Mouse (Mus musculus) limb, embryonic 14.5 days (tissue): Measurements from ENCODE around the gene Aox1. TPM values are rescaled to one million over a fixed set of nuclear protein-coding genes. Genes with fewer than 3 reads are reported as not detected.

ENCODE experiments used
- ATAC-seq: fragments of 200-750 bp; cut with Nextera tagmentation; 2 replicates; pipeline ENCODE4 v1.8.0; 2017; ENCODE audit warnings: low read depth, moderate number of reproducible peaks, moderate TSS enrichment; ENCODE audit not compliant: low FRiP score
- DNase-seq: peaks from one replicate; pipeline ENCODE4 v3.0.0-alpha.2; 2015; ENCODE audit warnings: low spot score
- H3K27ac ChIP-seq: fragments of 300-500 bp; sonication (generic); replicated peaks from 2 replicates; pipeline ENCODE4 v1.5.1; 2014; ENCODE audit warnings: low read depth, mild to moderate bottlenecking, low read length, moderate library complexity, mixed read lengths
- H3K27me3 ChIP-seq: fragments of 300-500 bp; sonication (generic); 2 replicates; pipeline ENCODE4 v1.6.1; 2014; ENCODE audit warnings: low read length, mixed read lengths; ENCODE audit not compliant: control insufficient read depth, insufficient read depth
- H3K36me3 ChIP-seq: fragments of 300-500 bp; sonication (generic); 2 replicates; pipeline ENCODE4 v1.6.1; 2014; ENCODE audit warnings: mild to moderate bottlenecking, low read length, moderate library complexity, mixed read lengths; ENCODE audit not compliant: control insufficient read depth, insufficient read depth
- H3K4me1 ChIP-seq: fragments of 300-500 bp; sonication (generic); 2 replicates; pipeline ENCODE4 v1.6.1; 2014; ENCODE audit warnings: antibody characterized with exemption, low read length, mixed read lengths; ENCODE audit not compliant: control insufficient read depth, insufficient read depth
- H3K4me2 ChIP-seq: fragments of 300-500 bp; sonication (generic); replicated peaks from 2 replicates; pipeline ENCODE4 v1.6.1; 2014; ENCODE audit warnings: low read depth, mild to moderate bottlenecking, low read length, moderate library complexity; ENCODE audit not compliant: severe bottlenecking
- H3K4me3 ChIP-seq: fragments of 300-500 bp; sonication (generic); replicated peaks from 2 replicates; pipeline ENCODE4 v1.5.1; 2014; ENCODE audit warnings: low read length
- H3K9ac ChIP-seq: fragments of 300-500 bp; sonication (generic); 2 replicates; pipeline ENCODE4 v1.6.1; 2014; ENCODE audit warnings: mild to moderate bottlenecking, low read depth, low read length, moderate library complexity; ENCODE audit not compliant: severe bottlenecking
- H3K9me3 ChIP-seq: fragments of 300-500 bp; sonication (generic); 2 replicates; pipeline ENCODE4 v1.6.1; 2016; ENCODE audit warnings: low read length; ENCODE audit not compliant: control insufficient read depth
- POLR2A ChIP-seq: fragments of 200-500 bp; IDR thresholded peaks from 2 replicates; pipeline ENCODE4 v1.8.0; 2012; ENCODE audit warnings: inconsistent platforms, mild to moderate bottlenecking, moderate library complexity, borderline replicate concordance; ENCODE audit not compliant: insufficient read depth, insufficient read length; ENCODE audit errors: extremely low read depth
- WGBS: fragments of 180-500 bp; shearing (Covaris S2); extraction: QIAGEN DNeasy Blood & Tissue Kit; methylation state at CpG from one replicate; pipeline ENCODE4 v1.1.7; 2014; 5-methylcytosine and 5-hydroxymethylcytosine counted together
- polyA plus RNA-seq, 2 experiments: library from polyadenylated mRNA; depleted of rRNA in 1 of 2; stranded (reverse) in 1 of 2; unstranded in 1 of 2; fragments of >200 nt; fragmentation: Nextera tagmentation in 1 of 2; extraction: Ambion mirVana in 1 of 2; gene quantifications; 2 replicates each; pipeline versions ENCODE4 v1.2.1 to v1.2.3; 2012 to 2014

Gene Aox1
- polyA plus RNA-seq, 2 experiments: 0.80 to 0.98 TPM

DNA sequence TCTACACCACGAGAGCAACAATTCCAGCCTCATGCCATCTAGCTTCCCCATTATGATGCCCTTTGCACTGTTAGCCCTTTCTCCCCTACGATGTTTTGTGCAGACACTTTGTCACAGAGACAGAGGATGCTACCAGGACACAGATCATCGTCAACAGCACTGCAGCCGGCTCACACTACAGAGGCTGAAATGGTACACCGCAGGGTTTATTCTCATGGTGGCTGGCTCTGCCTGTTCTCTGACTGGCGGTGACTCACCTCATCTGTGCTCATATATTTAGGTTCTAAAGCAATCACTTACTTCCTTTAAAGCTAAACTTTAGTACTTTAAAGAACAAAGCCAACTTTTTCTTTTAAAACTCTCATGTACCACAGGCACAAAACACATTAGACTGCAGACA is 118.0 kb downstream of the Aox1 start:
- Histone ChIP-seq H3K4me1 (no peaks in the 10 kb centered on the region), H3K9ac (no peak overlapping the region), H3K27ac (no peak overlapping the region), H3K9me3 (no peaks in the 10 kb centered on the region), H3K4me3 (no peak overlapping the region), H3K27me3 (no peaks in the 10 kb centered on the region), H3K4me2 (no peak overlapping the region), H3K36me3 (no peaks in the 10 kb centered on the region)
- no peak for TF ChIP-seq POLR2A
- ATAC-seq (no peak), DNase-seq (no peak)
- WGBS: 60% methylated on average over 6 of the region's 6 CpGs

DNA sequence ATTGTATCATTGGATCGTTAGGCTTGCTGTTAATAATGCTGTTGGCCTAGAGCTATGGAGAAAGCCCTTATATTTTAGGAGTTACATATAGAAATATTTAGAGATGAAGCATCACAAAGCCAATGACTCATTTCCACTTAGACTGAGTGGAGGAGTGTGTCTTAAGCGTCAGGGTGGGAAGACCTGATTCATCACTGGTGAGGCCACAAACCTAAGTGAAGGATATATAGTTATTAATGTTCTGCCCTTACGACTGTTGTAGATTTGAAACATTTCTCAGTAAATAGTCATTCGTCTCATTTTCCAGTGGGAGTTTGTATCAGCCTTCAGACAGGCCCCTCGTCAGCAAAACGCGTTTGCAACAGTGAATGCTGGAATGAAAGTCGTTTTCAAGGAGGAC is 122.5 kb downstream of the Aox1 start:
- no peak for ATAC-seq
- Histone ChIP-seq H3K27ac (no peak overlapping the region), H3K36me3 (no peaks in the 10 kb centered on the region), H3K4me2 (no peak overlapping the region), H3K27me3 (no peaks in the 10 kb centered on the region), H3K4me3 (no peak overlapping the region), H3K9ac (no peak overlapping the region), H3K4me1 (no peaks in the 10 kb centered on the region), H3K9me3 (no peaks in the 10 kb centered on the region)
- no peak for TF ChIP-seq POLR2A
- WGBS: 82% methylated on average over 8 of the region's 8 CpGs
- no peak for DNase-seq

Other genes starting within 250 kb of the Aox1 start
- 11.1 and 13.2 TPM in 2 replicates for gene Sgo2a, start 34.0 kb upstream of the Aox1 start, polyA plus RNA-seq (2012; rRNA removed)
- gene Sgo2a, start 34.0 kb upstream of the Aox1 start, polyA plus RNA-seq (2014; fragmentation: Nextera tagmentation; extraction: Ambion mirVana): 16.4 and 18.0 TPM in 2 replicates
- gene Kctd18, start 11.0 kb upstream of the Aox1 start, polyA plus RNA-seq (2012; rRNA removed): 34.0 and 35.3 TPM in 2 replicates
- 21.1 and 23.3 TPM in 2 replicates for gene Kctd18, start 11.0 kb upstream of the Aox1 start, polyA plus RNA-seq (2014; fragmentation: Nextera tagmentation; extraction: Ambion mirVana)
- gene Aox3, start 83.2 kb downstream of the Aox1 start, polyA plus RNA-seq (2012; rRNA removed): 0.53 and 0.55 TPM in 2 replicates
- 0.12 and 0.44 TPM in 2 replicates for gene Aox3, start 83.2 kb downstream of the Aox1 start, polyA plus RNA-seq (2014; fragmentation: Nextera tagmentation; extraction: Ambion mirVana)
- 0.37 and 0.78 TPM in 2 replicates for gene Aox4, start 180.5 kb downstream of the Aox1 start, polyA plus RNA-seq (2012; rRNA removed)
- 1.3 and 2.5 TPM in 2 replicates for gene Aox4, start 180.5 kb downstream of the Aox1 start, polyA plus RNA-seq (2014; fragmentation: Nextera tagmentation; extraction: Ambion mirVana)
- gene Aox2, start 248.4 kb downstream of the Aox1 start, polyA plus RNA-seq (2012; rRNA removed): 0.04 and 0.10 TPM in 2 replicates
- 0.06 and 0.12 TPM in 2 replicates for gene Aox2, start 248.4 kb downstream of the Aox1 start, polyA plus RNA-seq (2014; fragmentation: Nextera tagmentation; extraction: Ambion mirVana)